Mouse (Mus musculus): ENCODE measurements around the gene Enox1.

DNA sequence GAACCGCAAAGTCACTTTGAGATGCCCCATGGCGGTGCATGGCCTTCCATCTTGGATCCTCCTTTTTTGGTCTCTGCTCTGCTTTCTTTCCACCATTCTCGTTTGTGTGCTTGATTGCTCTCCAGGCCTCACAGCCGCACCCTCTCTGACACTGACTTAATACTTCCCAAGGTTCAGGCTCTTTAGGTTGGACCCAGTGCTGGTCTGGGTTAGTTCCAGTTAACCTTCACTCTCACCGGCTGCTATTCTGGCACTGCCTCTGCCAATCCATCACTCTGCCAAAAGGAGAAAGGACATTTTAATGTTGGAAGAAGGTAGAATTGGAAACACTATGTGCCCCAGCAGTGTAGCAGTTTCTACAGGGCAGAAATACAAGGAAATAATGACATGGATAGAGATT, 103.1 kb downstream of the Enox1 start:
- no peak for TF ChIP-seq POLR2A (IDR thresholded peaks at IDR 0.05; ENCODE audit: insufficient read length, low read depth)
- no peak for TF ChIP-seq POLR2AphosphoS2 (IDR thresholded peaks at IDR 0.05; ENCODE audit: insufficient read length, low read depth)
- TF ChIP-seq MYOG (IDR thresholded peaks at IDR 0.05; ENCODE audit: control insufficient read depth in 1 of 3, insufficient read depth in 1 of 3, insufficient read length in 2 of 3, low read depth in 2 of 3) = no peak
- no peak for TF ChIP-seq USF1 (IDR thresholded peaks at IDR 0.05; ENCODE audit: low read depth)
- TF ChIP-seq TCF12 (IDR thresholded peaks at IDR 0.05; ENCODE audit: insufficient read depth, poor library complexity, severe bottlenecking) = no peak
- TF ChIP-seq CEBPB (IDR thresholded peaks at IDR 0.05; ENCODE audit: insufficient read depth, poor library complexity, severe bottlenecking) = no peak

Data from myocyte (in vitro differentiated cells).